Mouse (Mus musculus) MEL (cell line): Measurements from ENCODE around the gene Rap1b. TPM values are rescaled to one million over a fixed set of nuclear protein-coding genes. Genes with fewer than 3 reads are reported as not detected.

ENCODE experiments used
- DNase-seq: peaks from one replicate; pipeline ENCODE4 v3.0.0; 2011; ENCODE audit warnings: low read depth, low spot score
- H3K27ac ChIP-seq: 2 replicates; pipeline ENCODE4 v1.5.1; 2012; ENCODE audit warnings: low read depth, mild to moderate bottlenecking, control low read depth, low read length, moderate library complexity; ENCODE audit not compliant: control insufficient read depth
- H3K27me3 ChIP-seq, 2 experiments: fragments of 150-350 bp in 1 of 2; sonication (generic) in 1 of 2; 2 replicates each; pipeline ENCODE4 v1.6.1; 2012; ENCODE audit warnings: low read length in 2 of 2, mild to moderate bottlenecking in 2 of 2, improper control_type of control experiment in 1 of 2, moderate library complexity in 1 of 2; ENCODE audit not compliant: insufficient read depth in 2 of 2, control insufficient read depth in 1 of 2
- H3K36me3 ChIP-seq, 2 experiments: 2 replicates each; pipeline ENCODE4 v1.6.1; 2012 to 2014; ENCODE audit warnings: low read length in 2 of 2, improper control_type of control experiment in 1 of 2, inconsistent platforms in 1 of 2, mild to moderate bottlenecking in 1 of 2; ENCODE audit not compliant: insufficient read depth in 2 of 2, control insufficient read depth in 1 of 2
- H3K4me1 ChIP-seq, 2 experiments: fragments of 150-350 bp in 1 of 2; sonication (generic) in 1 of 2; 2 replicates each; pipeline ENCODE4 v1.6.1; 2012; ENCODE audit warnings: low read length in 2 of 2, improper control_type of control experiment in 1 of 2, mild to moderate bottlenecking in 1 of 2; ENCODE audit not compliant: insufficient read depth in 2 of 2, control insufficient read depth in 1 of 2
- H3K4me3 ChIP-seq, 2 experiments: fragments of 150-350 bp in 1 of 2; sonication (generic) in 1 of 2; 2 replicates each; pipeline ENCODE4 v1.5.1; 2012; ENCODE audit warnings: low read depth in 2 of 2, low read length in 2 of 2, mild to moderate bottlenecking in 2 of 2, moderate library complexity in 2 of 2, control low read depth in 1 of 2, improper control_type of control experiment in 1 of 2; ENCODE audit not compliant: control insufficient read depth in 1 of 2, insufficient read depth in 1 of 2
- H3K79me2 ChIP-seq: 2 replicates; pipeline ENCODE4 v1.6.1; 2012; ENCODE audit warnings: mild to moderate bottlenecking, low read length, moderate library complexity; ENCODE audit not compliant: control insufficient read depth, poor library complexity, insufficient read depth
- H3K9ac ChIP-seq: 2 replicates; pipeline ENCODE4 v1.6.1; 2012; ENCODE audit warnings: low read depth, mild to moderate bottlenecking, control low read depth, low read length, moderate library complexity; ENCODE audit not compliant: control insufficient read depth, poor library complexity, severe bottlenecking
- H3K9me3 ChIP-seq: fragments of 150-350 bp; sonication (generic); replicated peaks from 2 replicates; pipeline ENCODE4 v1.6.1; 2012; ENCODE audit warnings: mild to moderate bottlenecking, low read length, improper control_type of control experiment, moderate library complexity; ENCODE audit not compliant: insufficient read depth
- BHLHE40 ChIP-seq: IDR thresholded peaks from 2 replicates; pipeline ENCODE4 v1.6.1; 2012; ENCODE audit warnings: low read depth, mild to moderate bottlenecking, inconsistent platforms, low read length, improper control_type of control experiment, borderline replicate concordance
- CHD1 ChIP-seq: IDR thresholded peaks from 2 replicates; pipeline ENCODE4 v1.6.1; 2012; ENCODE audit warnings: low read depth, mild to moderate bottlenecking, inconsistent platforms, low read length, improper control_type of control experiment
- E2F4 ChIP-seq: IDR thresholded peaks from 2 replicates; pipeline ENCODE4 v1.6.1; 2011; ENCODE audit warnings: low read depth, low read length, improper control_type of control experiment, borderline replicate concordance
- ELF1 ChIP-seq: IDR thresholded peaks from 2 replicates; pipeline ENCODE4 v1.6.1; 2014; ENCODE audit warnings: low read depth, mild to moderate bottlenecking, inconsistent platforms, low read length, improper control_type of control experiment, moderate library complexity
- ETS1 ChIP-seq: IDR thresholded peaks from 2 replicates; pipeline ENCODE4 v1.6.1; 2012; ENCODE audit warnings: low read depth, mild to moderate bottlenecking, inconsistent platforms, low read length, improper control_type of control experiment, moderate library complexity
- GATA1 ChIP-seq: IDR thresholded peaks from 2 replicates; pipeline ENCODE4 v1.6.1; 2011; ENCODE audit warnings: low read depth, low read length, improper control_type of control experiment
- JUND ChIP-seq: IDR thresholded peaks from 2 replicates; pipeline ENCODE4 v1.6.1; 2011; ENCODE audit warnings: low read depth, mild to moderate bottlenecking, improper control_type of control experiment, low read length
- MAZ ChIP-seq: IDR thresholded peaks from 2 replicates; pipeline ENCODE4 v1.6.1; 2012; ENCODE audit warnings: low read depth, mild to moderate bottlenecking, inconsistent platforms, low read length, improper control_type of control experiment
- MYC ChIP-seq: IDR thresholded peaks from 2 replicates; pipeline ENCODE4 v1.6.1; 2011; ENCODE audit warnings: low read depth, mild to moderate bottlenecking, low read length, improper control_type of control experiment, moderate library complexity
- RAD21 ChIP-seq: IDR thresholded peaks from 2 replicates; pipeline ENCODE4 v1.6.1; 2011; ENCODE audit warnings: mild to moderate bottlenecking, low read depth, low read length, improper control_type of control experiment
- RCOR1 ChIP-seq: IDR thresholded peaks from 2 replicates; pipeline ENCODE4 v1.6.1; 2012; ENCODE audit warnings: low read depth, mild to moderate bottlenecking, inconsistent platforms, low read length, improper control_type of control experiment
- SMC3 ChIP-seq: IDR thresholded peaks from 2 replicates; pipeline ENCODE4 v1.6.1; 2011; ENCODE audit warnings: low read depth, low read length, improper control_type of control experiment
- TAL1 ChIP-seq: IDR thresholded peaks from 2 replicates; pipeline ENCODE4 v1.6.1; 2012; ENCODE audit warnings: mild to moderate bottlenecking, inconsistent platforms, low read length, moderate library complexity, mixed read lengths
- TBP ChIP-seq: IDR thresholded peaks from 2 replicates; pipeline ENCODE4 v1.8.0; 2011; ENCODE audit warnings: low read depth, low read length, improper control_type of control experiment
- UBTF ChIP-seq: IDR thresholded peaks from 2 replicates; pipeline ENCODE4 v1.6.1; 2012; ENCODE audit warnings: low read depth, mild to moderate bottlenecking, inconsistent platforms, low read length, improper control_type of control experiment, moderate library complexity, borderline replicate concordance; ENCODE audit not compliant: insufficient read depth
- ZNF384 ChIP-seq: IDR thresholded peaks from 2 replicates; pipeline ENCODE4 v1.6.1; 2012; ENCODE audit warnings: low read depth, mild to moderate bottlenecking, inconsistent platforms, low read length, improper control_type of control experiment
- polyA plus RNA-seq, 2 experiments: library from polyadenylated mRNA; stranded (reverse) in 1 of 2; unstranded in 1 of 2; fragments of >175 nt in 1 of 2; fragments of >200 nt in 1 of 2; gene quantifications; 2 replicates each; pipeline versions ENCODE4 v1.2.1 to v1.2.4; 2012; ENCODE audit warnings: low replicate concordance in 2 of 2, low read depth in 1 of 2; ENCODE audit not compliant: insufficient read length in 2 of 2, insufficient read depth in 1 of 2, missing spikeins in 1 of 2
- total RNA-seq: library from RNA; depleted of rRNA; stranded (reverse); fragments of 300-350 nt; gene quantifications from 2 replicates; pipeline ENCODE4 v1.2.3, GENCODE M21; 2012

Gene Rap1b
- total and polyA plus RNA-seq, 3 experiments, result 42.3 to 89.1 (median 83.3) TPM

GRCm38 (mm10) chr10:117812501-117812900 is 33.3 kb downstream of the Rap1b start:
- Histone ChIP-seq H3K4me1 (no peaks in the 10 kb centered on the region), H3K9ac (no peak overlapping the region), H3K9me3 (no peaks in the 10 kb centered on the region), H3K4me3 (no peak overlapping the region), H3K27me3 (no peaks in the 10 kb centered on the region), H3K27ac (no peak overlapping the region), H3K36me3 (peaks cover 0 to 10% of the 10 kb centered on the region in 2 experiments; a peak in 2 of 4 replicates), H3K79me2 (no peaks in the 10 kb centered on the region)
- DNase-seq, result no peak
- TF ChIP-seq ELF1, result no peak
- no peak for TF ChIP-seq UBTF
- no peak for TF ChIP-seq ZNF384
- no peak for TF ChIP-seq GATA1
- no peak for TF ChIP-seq SMC3
- no peak for TF ChIP-seq TAL1
- no peak for TF ChIP-seq CHD1

- H3K4me3 ChIP-seq, result no peak overlapping the region
- peaks cover 0 to 8% of the 10 kb centered on the region in 2 experiments; a peak in 2 of 4 replicates for H3K36me3 ChIP-seq
- no peaks in the 10 kb centered on the region for H3K9me3 ChIP-seq
- no peak for TF ChIP-seq TAL1
- H3K9ac ChIP-seq, result no peak overlapping the region
- H3K4me1 ChIP-seq, result no peaks in the 10 kb centered on the region
- no peak overlapping the region for H3K27ac ChIP-seq
- no peaks in the 10 kb centered on the region for H3K27me3 ChIP-seq
- DNase-seq, result no peak
- H3K79me2 ChIP-seq, result no peaks in the 10 kb centered on the region
Measured at GRCm38 (mm10) chr10:117811555-117811954, 34.3 kb downstream of the Rap1b start.

- H3K4me1 ChIP-seq, result 0 out of 4 replicates have a peak, but pooled peaks cover 0 to 5% of the 10 kb centered on the region in 2 experiments
- H3K27ac ChIP-seq, result no peak overlapping the region
- no peaks in the 10 kb centered on the region for H3K27me3 ChIP-seq
- DNase-seq, result no peak
- TF ChIP-seq ETS1 (no peak), MYC (no peak), JUND (no peak), SMC3 (no peak), RCOR1 (no peak), E2F4 (no peak), TBP (no peak), RAD21 (no peak), MAZ (no peak), ZNF384 (no peak), BHLHE40 (no peak)
- TF ChIP-seq, all 39 proteins: peak for 0
- Histone ChIP-seq H3K79me2 (no peaks in the 10 kb centered on the region), H3K4me3 (no peak overlapping the region), H3K9me3 (no peaks in the 10 kb centered on the region), H3K9ac (no peak overlapping the region), H3K36me3 (peaks cover 2 to 3% of the 10 kb centered on the region in 2 experiments)
Measured at GRCm38 (mm10) chr10:117810506-117810905, 35.3 kb downstream of the Rap1b start.
